Mouse (Mus musculus): ENCODE data around the gene Bhlha9. TPM values are rescaled to one million over a fixed set of nuclear protein-coding genes. Genes with fewer than 3 reads are reported as not detected.

The Bhlha9 gene
- polyA plus RNA-seq, 1 experiment, result not detected

DNA sequence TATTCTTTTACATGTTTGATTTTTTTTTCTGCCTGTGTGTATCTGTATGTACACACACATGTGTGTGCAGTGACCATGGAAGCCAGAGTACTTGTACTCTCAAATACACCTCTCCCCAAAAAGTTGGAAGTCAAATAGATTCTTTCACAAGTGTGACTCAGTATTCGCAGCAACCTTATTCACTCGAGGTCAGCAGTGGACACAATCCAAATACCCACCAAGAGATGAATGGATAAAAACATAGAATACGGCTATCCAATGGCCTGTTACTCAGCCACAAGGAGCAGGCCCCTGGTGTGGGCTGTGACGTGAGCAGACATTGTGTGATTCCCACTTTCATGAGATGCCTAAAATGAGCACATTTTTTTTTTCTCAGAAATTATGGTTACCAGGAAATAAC lies 32.0 kb upstream of the Bhlha9 start:
- no peak overlapping the region for H3K27ac ChIP-seq (ENCODE audit: insufficient read depth, low read depth, low read length)
- no peak overlapping the region for H3K4me3 ChIP-seq (ENCODE audit: insufficient read depth, low read length)
- no peak for TF ChIP-seq CTCF (IDR thresholded peaks at IDR 0.05; ENCODE audit: low read depth, low read length)
- TF ChIP-seq POLR2A (IDR thresholded peaks at IDR 0.05; ENCODE audit: borderline replicate concordance, low read depth, low read length), result no peak
- H3K4me1 ChIP-seq (ENCODE audit: control insufficient read depth, insufficient read depth, low read length), result peaks cover 4% of the 10 kb centered on the region

GRCm38 (mm10) chr11:76644257-76644656 lies 28.0 kb upstream of the Bhlha9 start:
- no peak for TF ChIP-seq POLR2A (IDR thresholded peaks at IDR 0.05; ENCODE audit: borderline replicate concordance, low read depth, low read length)
- no peak for TF ChIP-seq CTCF (IDR thresholded peaks at IDR 0.05; ENCODE audit: low read depth, low read length)
- Histone ChIP-seq H3K4me3 (ENCODE audit: insufficient read depth, low read length) (no peak overlapping the region), H3K27ac (ENCODE audit: insufficient read depth, low read depth, low read length) (no peak overlapping the region), H3K4me1 (ENCODE audit: control insufficient read depth, insufficient read depth, low read length) (peaks cover 6% of the 10 kb centered on the region)

DNA sequence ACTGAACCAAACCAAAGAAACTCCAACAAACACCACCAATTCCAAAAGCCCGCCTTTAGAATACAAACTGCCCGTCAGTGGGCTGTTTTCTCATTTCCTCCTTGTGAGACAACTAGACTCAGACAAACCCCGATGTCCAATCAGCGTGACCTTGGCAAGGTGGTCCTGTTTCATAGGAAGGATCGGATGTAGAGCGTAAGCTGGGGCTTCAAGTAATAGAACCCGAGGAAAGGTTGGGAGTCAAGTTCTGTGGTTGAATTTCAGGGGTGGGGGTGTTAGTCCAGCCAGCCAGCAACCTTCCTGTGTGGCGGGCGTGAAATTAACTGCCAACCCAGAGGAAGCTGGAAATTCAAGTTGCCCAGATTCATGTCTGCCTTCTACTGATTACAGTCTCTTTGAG lies 27.2 kb upstream of the Bhlha9 start:
- H3K4me1 ChIP-seq (ENCODE audit: control insufficient read depth, insufficient read depth, low read length), result peaks cover 6% of the 10 kb centered on the region
- H3K4me3 ChIP-seq (ENCODE audit: insufficient read depth, low read length), result no peak overlapping the region
- H3K27ac ChIP-seq (ENCODE audit: insufficient read depth, low read depth, low read length), result no peak overlapping the region
- no peak for TF ChIP-seq POLR2A (IDR thresholded peaks at IDR 0.05; ENCODE audit: borderline replicate concordance, low read depth, low read length)
- TF ChIP-seq CTCF (IDR thresholded peaks at IDR 0.05; ENCODE audit: low read depth, low read length), result no peak

DNA sequence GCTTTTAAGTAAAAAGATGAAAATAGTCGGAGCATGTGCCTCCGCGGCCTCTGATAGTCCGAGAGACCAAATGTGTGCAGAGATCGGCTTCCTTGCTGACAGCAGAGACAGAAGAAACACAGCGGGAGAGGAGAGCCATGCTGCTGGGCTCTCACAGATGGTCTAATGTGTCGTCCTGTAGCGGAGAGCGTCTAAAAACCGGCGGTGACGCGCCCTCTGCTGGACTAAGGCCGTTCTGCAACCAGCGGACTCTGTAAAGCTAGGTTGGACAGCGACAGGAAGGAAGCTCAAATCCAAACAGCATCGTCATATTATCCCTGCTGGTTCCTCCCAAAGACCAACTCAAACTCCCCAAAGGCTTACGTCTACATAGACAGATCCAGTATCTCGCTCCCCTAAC lies 26.3 kb upstream of the Bhlha9 start:
- peak; percentile 88 for TF ChIP-seq CTCF (IDR thresholded peaks at IDR 0.05; ENCODE audit: low read depth, low read length)
- TF ChIP-seq POLR2A (IDR thresholded peaks at IDR 0.05; ENCODE audit: borderline replicate concordance, low read depth, low read length), result no peak
- H3K27ac ChIP-seq (ENCODE audit: insufficient read depth, low read depth, low read length), result no peak overlapping the region
- no peak overlapping the region; the same call in 1 of the 2 replicates for H3K4me3 ChIP-seq (ENCODE audit: insufficient read depth, low read length)
- H3K4me1 ChIP-seq (ENCODE audit: control insufficient read depth, insufficient read depth, low read length), result peaks cover 6% of the 10 kb centered on the region

DNA sequence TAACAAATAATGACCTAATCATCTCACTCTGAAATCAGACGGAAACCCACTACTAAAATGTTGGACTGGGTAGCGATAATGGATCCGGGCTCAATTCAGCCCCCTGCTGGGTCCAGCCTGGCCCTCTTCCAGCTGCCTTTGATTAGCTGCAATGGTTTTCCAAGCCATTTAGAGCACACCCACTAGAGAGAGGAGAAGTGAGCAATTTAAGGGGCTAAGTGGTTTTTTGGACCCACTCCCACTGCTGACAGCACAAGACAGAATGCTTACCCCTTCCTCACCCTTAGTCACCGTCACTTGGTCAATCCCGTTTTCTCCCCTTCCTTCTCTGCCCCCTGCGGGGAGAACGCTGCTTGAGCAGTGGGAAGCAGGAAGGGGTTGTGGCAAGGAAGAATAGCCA lies 25.2 kb upstream of the Bhlha9 start:
- peak overlapping the region; percentile 39 for H3K4me3 ChIP-seq (ENCODE audit: insufficient read depth, low read length)
- TF ChIP-seq CTCF (IDR thresholded peaks at IDR 0.05; ENCODE audit: low read depth, low read length), result no peak
- no peak for TF ChIP-seq POLR2A (IDR thresholded peaks at IDR 0.05; ENCODE audit: borderline replicate concordance, low read depth, low read length)
- peaks cover 6% of the 10 kb centered on the region for H3K4me1 ChIP-seq (ENCODE audit: control insufficient read depth, insufficient read depth, low read length)
- H3K27ac ChIP-seq (ENCODE audit: insufficient read depth, low read depth, low read length), result no peak overlapping the region

DNA sequence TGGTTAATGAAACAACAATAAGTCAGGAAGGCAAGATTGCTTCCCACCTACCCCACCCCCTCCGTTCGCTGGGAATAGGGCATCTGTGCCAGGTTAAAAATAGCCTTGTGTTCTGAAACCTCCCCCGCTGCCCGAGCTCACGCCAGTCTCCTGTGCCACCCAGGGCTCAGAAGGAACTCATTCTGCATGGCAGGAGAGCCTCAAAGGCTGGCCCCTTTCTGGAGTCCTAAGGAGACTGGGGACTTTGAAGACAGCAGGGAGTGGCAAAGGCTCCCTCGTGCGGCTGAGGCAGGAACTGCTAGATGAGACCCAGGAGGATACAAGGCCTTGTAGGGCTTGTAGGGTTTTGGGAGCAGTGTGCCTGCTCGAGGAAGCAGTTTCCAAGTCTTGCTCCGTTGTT lies 24.8 kb upstream of the Bhlha9 start:
- H3K27ac ChIP-seq (ENCODE audit: insufficient read depth, low read depth, low read length), result no peak overlapping the region
- peaks cover 3% of the 10 kb centered on the region for H3K4me1 ChIP-seq (ENCODE audit: control insufficient read depth, insufficient read depth, low read length)
- H3K4me3 ChIP-seq (ENCODE audit: insufficient read depth, low read length), result peak overlapping the region; percentile 39
- no peak for TF ChIP-seq POLR2A (IDR thresholded peaks at IDR 0.05; ENCODE audit: borderline replicate concordance, low read depth, low read length)
- TF ChIP-seq CTCF (IDR thresholded peaks at IDR 0.05; ENCODE audit: low read depth, low read length), result peak; percentile 81

DNA sequence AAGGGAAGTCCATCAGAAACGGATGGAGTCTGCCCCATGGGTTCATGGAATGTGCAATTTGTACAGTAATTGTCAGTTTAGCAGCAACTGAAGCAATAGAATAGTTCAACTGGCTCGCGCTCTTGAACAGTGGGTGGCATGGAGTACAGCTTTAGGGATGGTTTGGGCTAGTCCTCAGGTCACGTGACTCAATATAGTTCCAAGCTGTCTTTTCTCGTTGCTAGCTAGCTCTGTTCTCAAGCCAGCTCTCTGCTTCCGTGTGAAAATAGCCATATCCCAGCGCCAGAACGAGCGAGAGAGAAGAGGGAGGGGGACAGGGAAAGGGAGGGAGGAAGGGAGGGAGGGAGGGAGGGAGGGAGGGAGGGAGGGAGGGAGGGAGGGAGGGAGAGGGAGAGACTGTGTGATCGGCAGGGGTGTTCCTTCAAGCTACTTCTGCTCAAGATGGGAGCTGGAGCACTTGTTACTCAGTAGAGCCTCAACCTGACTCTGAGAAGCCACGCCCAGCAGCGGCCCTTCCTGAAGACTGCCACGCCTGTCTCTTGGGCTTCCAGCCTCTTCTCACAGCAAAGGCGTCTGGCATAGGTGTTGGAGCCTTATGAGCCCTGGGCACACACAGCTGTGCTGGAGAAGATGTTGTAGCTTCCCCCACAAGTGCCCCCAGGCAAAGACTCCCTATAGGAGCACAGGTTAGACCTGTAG lies 21.3 kb upstream of the Bhlha9 start:
- Histone ChIP-seq H3K4me3 (ENCODE audit: insufficient read depth, low read length) (no peak overlapping the region), H3K4me1 (ENCODE audit: control insufficient read depth, insufficient read depth, low read length) (peaks cover 3% of the 10 kb centered on the region), H3K27ac (ENCODE audit: insufficient read depth, low read depth, low read length) (no peak overlapping the region)
- TF ChIP-seq POLR2A (IDR thresholded peaks at IDR 0.05; ENCODE audit: borderline replicate concordance, low read depth, low read length), result no peak
- TF ChIP-seq CTCF (IDR thresholded peaks at IDR 0.05; ENCODE audit: low read depth, low read length), result no peak

GRCm38 (mm10) chr11:76652838-76653334 lies 19.4 kb upstream of the Bhlha9 start:
- Histone ChIP-seq H3K4me1 (ENCODE audit: control insufficient read depth, insufficient read depth, low read length) (no peaks in the 10 kb centered on the region), H3K4me3 (ENCODE audit: insufficient read depth, low read length) (no peak overlapping the region), H3K27ac (ENCODE audit: insufficient read depth, low read depth, low read length) (no peak overlapping the region)
- TF ChIP-seq CTCF (IDR thresholded peaks at IDR 0.05; ENCODE audit: low read depth, low read length) (no peak), POLR2A (IDR thresholded peaks at IDR 0.05; ENCODE audit: borderline replicate concordance, low read depth, low read length) (no peak)

DNA sequence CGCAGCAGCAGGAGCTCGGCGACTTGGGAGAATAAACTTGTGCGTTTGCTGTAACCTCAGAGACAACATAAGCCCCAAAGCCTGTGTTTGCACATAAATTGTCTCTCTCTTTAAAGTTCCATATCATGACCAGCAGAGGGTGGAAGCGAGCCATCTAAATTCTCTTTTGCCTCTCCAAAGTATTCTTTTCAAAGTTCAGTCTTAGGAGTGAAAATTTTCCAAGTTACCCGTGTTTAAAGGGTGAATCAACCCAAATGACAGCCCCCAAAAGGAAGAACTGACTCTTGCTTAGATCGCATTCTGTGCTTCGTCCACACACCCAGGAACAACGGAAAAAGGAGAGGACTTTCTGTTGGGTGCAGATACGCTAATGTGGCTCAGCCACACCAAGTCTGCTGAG lies 17.2 kb upstream of the Bhlha9 start:
- H3K27ac ChIP-seq (ENCODE audit: insufficient read depth, low read depth, low read length), result no peak overlapping the region
- no peak for TF ChIP-seq CTCF (IDR thresholded peaks at IDR 0.05; ENCODE audit: low read depth, low read length)
- no peak for TF ChIP-seq POLR2A (IDR thresholded peaks at IDR 0.05; ENCODE audit: borderline replicate concordance, low read depth, low read length)
- H3K4me1 ChIP-seq (ENCODE audit: control insufficient read depth, insufficient read depth, low read length), result no peaks in the 10 kb centered on the region
- H3K4me3 ChIP-seq (ENCODE audit: insufficient read depth, low read length), result no peak overlapping the region

GRCm38 (mm10) chr11:76657450-76657970 lies 14.8 kb upstream of the Bhlha9 start:
- no peak overlapping the region for H3K4me3 ChIP-seq (ENCODE audit: insufficient read depth, low read length)
- no peaks in the 10 kb centered on the region for H3K4me1 ChIP-seq (ENCODE audit: control insufficient read depth, insufficient read depth, low read length)
- TF ChIP-seq POLR2A (IDR thresholded peaks at IDR 0.05; ENCODE audit: borderline replicate concordance, low read depth, low read length), result no peak
- TF ChIP-seq CTCF (IDR thresholded peaks at IDR 0.05; ENCODE audit: low read depth, low read length), result no peak
- H3K27ac ChIP-seq (ENCODE audit: insufficient read depth, low read depth, low read length), result no peak overlapping the region

Data from bone marrow macrophage, adult 2 months (primary cell).